Mouse (Mus musculus) layer of hippocampus, adult 8-10 months (tissue): ENCODE results near the gene Gm10320. TPM values are rescaled to one million over a fixed set of nuclear protein-coding genes. Genes with fewer than 3 reads are reported as not detected.

Experiments used
- DNase-seq, 2 experiments: peaks; one replicate each; pipeline ENCODE4 v3.0.0; 2022; ENCODE audit warnings: low spot score in 2 of 2
- total RNA-seq, 4 experiments: library from RNA; stranded (reverse); gene quantifications; 2 replicates each; pipeline ENCODE4 v1.2.4; 2022

Gene Gm10320
- total RNA-seq, 4 experiments from 2014 or later = not detected

DNA sequence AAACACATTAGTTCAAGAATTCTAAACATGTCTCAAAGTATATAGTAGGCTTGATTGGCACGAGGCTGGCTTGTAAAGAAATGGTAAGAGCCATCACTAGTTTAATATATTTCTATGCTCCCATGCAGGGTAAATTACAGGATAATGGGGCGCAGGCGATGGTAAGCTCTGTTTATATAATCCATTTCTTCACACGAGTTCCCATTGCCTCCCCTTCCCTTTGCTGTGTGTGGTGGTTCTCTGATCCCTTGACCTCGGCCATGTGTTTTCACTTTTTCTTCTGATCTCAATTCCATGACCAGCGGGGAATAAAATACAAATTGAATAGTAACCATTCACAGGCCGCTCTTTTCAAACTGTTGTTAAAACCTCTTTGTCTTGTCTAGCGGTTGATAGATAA lies 11.8 kb upstream of the Gm10320 start:
- DNase-seq = no peak

- no peak for DNase-seq
These were observed 11.1 kb upstream of the Gm10320 start for GRCm38 (mm10) chr13:98502813-98503341.

- no peak for DNase-seq
These were observed 10.5 kb upstream of the Gm10320 start for GRCm38 (mm10) chr13:98502236-98502812.

GRCm38 (mm10) chr13:98501321-98501720 lies 9.5 kb upstream of the Gm10320 start:
- no peak for DNase-seq

- DNase-seq = no peak
These were observed 8.8 kb upstream of the Gm10320 start for GRCm38 (mm10) chr13:98500471-98501125.

DNA sequence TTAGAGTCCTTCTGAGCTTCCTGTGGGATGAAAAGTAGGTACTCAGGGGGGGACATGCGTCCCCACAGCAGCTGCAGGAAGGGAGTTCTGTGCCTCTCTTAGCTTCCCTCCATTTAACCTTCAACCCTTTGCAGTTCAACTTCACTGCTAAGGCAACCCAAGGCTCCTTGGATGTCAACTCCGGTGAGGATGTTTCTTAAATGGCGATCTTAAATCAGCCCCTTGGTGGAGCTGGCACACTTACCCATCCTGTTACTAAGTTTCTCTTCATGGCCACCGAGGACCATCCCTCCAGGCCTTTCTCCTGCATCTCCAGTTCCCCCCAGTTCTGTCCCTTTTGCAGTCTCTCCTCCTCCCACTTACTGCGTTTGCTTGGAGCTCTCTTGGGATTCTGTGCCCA lies 6.8 kb upstream of the Gm10320 start:
- no peak for DNase-seq

DNA sequence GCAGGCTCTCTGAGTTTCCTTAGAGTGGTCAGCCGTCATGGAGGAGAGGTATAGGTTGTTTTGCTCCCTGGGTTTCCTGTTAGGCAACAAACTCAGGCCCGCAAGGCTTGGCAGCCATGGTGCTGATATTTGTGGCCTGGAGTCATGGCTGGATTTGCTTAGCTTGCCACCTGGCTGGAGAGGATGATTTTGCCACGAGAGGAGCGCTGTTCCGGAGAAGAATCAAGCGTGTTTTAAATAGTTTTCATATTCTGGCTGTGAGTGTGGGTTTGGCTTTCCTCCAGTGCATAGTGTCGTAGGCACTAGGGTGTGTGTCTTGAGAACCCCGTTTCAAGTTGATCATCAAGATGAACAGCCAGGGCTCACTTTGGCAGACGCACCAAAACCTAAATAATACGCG lies 6.3 kb upstream of the Gm10320 start:
- no peak for DNase-seq

GRCm38 (mm10) chr13:98496917-98497870 lies 5.4 kb upstream of the Gm10320 start:
- no peak for DNase-seq

DNA sequence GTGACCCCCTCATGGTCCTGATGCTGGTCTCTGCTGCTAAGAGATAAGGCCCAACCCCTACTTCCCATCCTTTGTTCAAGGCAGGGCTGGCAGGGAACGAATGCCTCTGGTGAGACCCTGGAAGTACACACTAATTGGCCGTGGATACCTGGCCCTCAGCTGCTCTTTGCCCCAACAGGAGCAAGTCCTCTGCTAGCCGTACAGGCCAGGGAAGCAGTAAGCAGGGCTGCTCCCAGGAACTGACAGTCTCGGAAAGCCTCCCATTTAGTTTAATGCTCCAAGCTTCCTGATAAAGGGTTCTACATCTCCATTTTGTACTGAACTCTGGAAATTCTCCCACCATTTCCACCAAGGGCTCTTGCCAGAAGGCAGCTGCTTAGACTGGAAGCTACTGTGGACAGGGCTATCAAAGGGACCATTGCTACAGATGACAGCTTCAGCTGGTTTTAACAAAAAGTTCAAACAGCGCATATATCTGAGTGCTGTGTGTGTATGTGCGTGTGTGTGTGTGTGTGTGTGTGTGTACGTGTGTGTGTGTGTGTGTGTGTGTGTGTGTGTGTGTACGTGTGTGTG lies 2.8 kb upstream of the Gm10320 start:
- DNase-seq = no peak

- no peak for DNase-seq
These were observed 911 bp upstream of the Gm10320 start for GRCm38 (mm10) chr13:98492569-98493255.

GRCm38 (mm10) chr13:98486726-98487125 lies 5.1 kb downstream of the Gm10320 start:
- no peak for DNase-seq

GRCm38 (mm10) chr13:98486161-98486560 lies 5.6 kb downstream of the Gm10320 start:
- DNase-seq = no peak

GRCm38 (mm10) chr13:98485440-98485839 lies 6.4 kb downstream of the Gm10320 start:
- DNase-seq = no peak

GRCm38 (mm10) chr13:98477991-98478390 lies 13.8 kb downstream of the Gm10320 start:
- DNase-seq = no peak

DNA sequence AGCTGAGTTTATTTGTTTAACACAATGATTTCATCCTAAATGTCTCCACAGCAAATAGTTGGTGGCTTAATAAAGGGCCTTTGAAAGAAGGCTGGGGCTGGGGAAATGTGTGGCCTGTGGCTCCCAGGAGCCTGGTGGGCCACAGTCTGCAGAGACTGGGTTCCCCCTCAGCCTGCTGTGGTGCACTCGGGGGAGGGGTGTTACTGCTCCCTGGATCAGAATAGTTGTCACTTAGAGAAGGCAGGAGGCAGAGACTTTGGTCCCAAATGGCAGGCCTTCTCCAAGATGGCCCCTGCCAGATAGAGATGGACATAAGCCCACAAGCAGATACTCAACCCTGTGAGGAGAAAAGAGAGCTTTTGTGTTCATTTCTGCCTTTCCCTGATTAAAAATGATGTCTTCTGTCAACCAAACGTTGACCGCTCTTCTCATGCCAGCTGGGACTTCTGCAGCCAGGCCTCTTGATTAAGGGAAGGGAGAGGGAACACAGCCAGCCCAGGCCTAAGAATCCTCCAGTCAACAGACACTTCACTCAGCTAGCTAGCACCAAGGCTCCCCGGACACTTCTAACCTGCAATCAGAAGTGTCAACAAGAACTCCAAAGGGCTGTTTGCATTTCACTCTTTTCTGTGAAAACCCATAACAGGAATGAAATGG lies 14.8 kb downstream of the Gm10320 start:
- DNase-seq = no peak

DNA sequence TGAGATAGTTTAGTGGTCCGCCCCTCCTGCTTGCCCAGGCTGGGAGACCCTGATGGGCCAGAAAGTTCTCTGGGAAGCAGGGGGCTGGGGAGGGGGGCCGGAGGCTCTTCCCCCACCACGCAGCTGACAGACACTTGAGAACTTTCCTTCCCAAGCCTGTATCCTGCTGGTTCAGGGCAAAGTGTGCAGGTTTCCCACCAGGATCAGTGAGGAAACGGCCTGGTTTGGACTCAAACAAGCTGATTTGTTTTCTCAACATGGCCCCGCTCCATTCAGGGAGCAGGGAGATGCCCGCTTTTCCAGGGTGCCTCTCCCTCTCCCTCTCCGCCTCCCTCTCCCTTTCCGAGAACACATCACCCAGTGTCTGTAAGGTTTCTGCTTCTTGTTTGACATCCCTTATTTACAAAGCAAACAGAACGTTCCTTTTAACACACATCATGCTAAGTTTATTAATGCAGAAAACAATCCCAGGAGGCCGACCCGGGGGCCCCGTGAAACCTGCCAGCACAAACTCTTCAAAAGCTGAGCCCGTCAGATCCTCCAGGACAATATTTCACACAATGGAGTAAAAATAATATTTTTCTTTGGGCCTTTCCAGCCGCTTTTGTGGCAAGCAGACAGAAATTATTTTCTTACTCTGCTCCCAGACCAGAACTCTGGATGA lies 15.5 kb downstream of the Gm10320 start:
- no peak for DNase-seq

DNA sequence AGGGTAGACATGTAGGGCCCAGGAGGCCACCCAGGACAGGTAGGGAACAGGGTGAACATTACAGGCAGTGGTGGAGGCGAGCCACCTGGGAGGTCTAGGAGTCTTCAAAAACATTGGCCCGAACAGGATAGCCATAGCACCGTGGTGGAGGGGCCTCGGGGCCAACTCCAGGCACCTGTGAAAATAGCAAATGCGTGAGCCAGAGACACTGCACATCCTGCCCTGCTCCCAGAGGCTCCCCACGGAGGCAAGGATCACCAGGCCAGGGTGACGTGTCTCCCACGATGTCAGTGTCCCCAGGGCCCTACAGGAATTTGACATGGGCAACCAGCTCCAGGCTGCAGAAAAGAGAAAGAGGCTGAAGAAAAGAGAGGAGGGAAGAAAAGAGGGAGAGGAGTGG lies 16.1 kb downstream of the Gm10320 start:
- no peak for DNase-seq

DNA sequence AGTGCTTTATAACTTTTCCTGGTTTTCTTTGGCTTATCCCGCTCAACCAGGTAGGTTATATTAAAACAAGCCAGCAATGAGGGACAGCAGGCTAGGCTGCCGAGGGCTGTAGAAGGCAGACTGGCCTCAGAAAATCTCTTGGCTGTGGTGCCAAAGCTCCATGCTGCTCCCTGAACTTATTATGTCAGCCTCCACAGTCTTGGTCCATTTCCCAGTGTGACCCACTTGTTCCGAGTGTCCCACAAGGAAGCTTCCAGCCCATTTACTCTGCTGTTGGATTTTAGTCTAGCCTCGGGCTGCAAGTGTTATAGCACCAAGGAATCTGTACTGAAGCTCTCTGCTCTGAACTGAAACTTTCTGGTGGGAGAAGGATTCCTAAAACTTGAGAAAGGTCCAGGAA lies 18.8 kb downstream of the Gm10320 start:
- no peak for DNase-seq

DNA sequence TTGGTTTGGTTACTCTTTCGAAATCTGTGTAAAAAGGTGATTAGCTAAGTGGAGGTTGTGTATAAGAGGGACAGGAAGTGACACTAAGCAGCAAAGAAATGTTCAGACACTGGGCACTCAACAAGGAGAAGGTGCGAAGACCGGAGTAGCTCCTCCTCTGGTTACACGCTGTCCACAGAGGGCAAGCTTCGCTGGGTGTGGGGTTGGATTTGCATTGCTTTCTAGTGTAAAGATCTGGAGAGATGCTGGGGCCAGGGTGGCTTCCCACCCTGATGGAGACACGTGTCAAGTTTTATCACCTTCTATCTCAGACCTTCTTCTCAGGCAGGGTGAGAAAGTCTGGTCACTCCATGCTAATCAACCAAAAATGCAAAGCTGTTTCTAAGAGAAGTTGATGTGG lies 20.0 kb downstream of the Gm10320 start:
- no peak for DNase-seq

DNA sequence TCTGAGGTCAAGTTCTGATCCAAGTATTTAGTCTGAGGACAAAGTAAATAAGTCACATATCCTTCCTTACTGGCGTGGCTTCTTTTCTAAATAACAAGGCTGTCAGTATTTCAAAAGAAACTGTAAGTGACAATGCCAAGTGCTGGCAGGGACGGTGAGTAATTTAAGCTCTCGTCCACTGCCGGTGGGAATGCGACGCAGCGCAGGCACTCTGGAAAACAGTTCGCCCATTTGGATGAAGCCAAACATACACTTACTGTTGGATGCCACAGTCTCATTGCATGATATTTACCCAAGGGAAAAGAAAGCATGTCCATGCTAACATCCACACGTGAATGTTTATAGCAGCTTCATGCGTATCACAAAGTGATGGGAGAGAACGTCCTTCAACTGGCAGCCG lies 21.5 kb downstream of the Gm10320 start:
- no peak for DNase-seq
